Mouse (Mus musculus): ENCODE results near the gene Utp11. TPM values are rescaled to one million over a fixed set of nuclear protein-coding genes. Genes with fewer than 3 reads are reported as not detected.

Utp11 gene
- polyA plus RNA-seq, 1 experiment: 0.85 TPM

GRCm38 (mm10) chr4:124670232-124670631 lies 23.2 kb downstream of the Utp11 start:
- no peaks in the 10 kb centered on the region for H3K4me1 ChIP-seq (ENCODE audit: control insufficient read depth, insufficient read depth, insufficient read length, low read length)

GRCm38 (mm10) chr4:124668078-124668477 lies 25.3 kb downstream of the Utp11 start:
- Histone ChIP-seq H3K4me3 (ENCODE audit: low read depth, low read length) (no peak overlapping the region), H3K27ac (ENCODE audit: insufficient read depth, low read depth, low read length) (no peak overlapping the region), H3K36me3 (ENCODE audit: control insufficient read depth, insufficient read depth, low read length) (no peaks in the 10 kb centered on the region), H3K27me3 (ENCODE audit: control insufficient read depth, insufficient read depth, low read length) (peaks cover 9% of the 10 kb centered on the region), H3K4me1 (ENCODE audit: control insufficient read depth, insufficient read depth, insufficient read length, low read length) (no peaks in the 10 kb centered on the region)
- 25% methylated on average over 8 of the region's 8 CpGs for WGBS
- TF ChIP-seq CTCF (IDR thresholded peaks at IDR 0.05; ENCODE audit: extremely low read depth, insufficient read length, insufficient replicate concordance, low read depth, low read length) (no peak), POLR2A (IDR thresholded peaks at IDR 0.05; ENCODE audit: low read depth, low read length) (no peak)

More at GRCm38 (mm10) chr4:124670232-124670631, 23.2 kb downstream of the Utp11 start:
- WGBS: 50% methylated on average over 8 of the region's 8 CpGs
- H3K4me3 ChIP-seq (ENCODE audit: low read depth, low read length): no peak overlapping the region
- TF ChIP-seq CTCF (IDR thresholded peaks at IDR 0.05; ENCODE audit: extremely low read depth, insufficient read length, insufficient replicate concordance, low read depth, low read length) (no peak), POLR2A (IDR thresholded peaks at IDR 0.05; ENCODE audit: low read depth, low read length) (no peak)
- H3K27ac ChIP-seq (ENCODE audit: insufficient read depth, low read depth, low read length): no peak overlapping the region
- H3K27me3 ChIP-seq (ENCODE audit: control insufficient read depth, insufficient read depth, low read length): peaks cover 9% of the 10 kb centered on the region
- H3K36me3 ChIP-seq (ENCODE audit: control insufficient read depth, insufficient read depth, low read length): no peaks in the 10 kb centered on the region

- Histone ChIP-seq H3K36me3 (ENCODE audit: control insufficient read depth, insufficient read depth, low read length) (no peaks in the 10 kb centered on the region), H3K27ac (ENCODE audit: insufficient read depth, low read depth, low read length) (no peak overlapping the region), H3K27me3 (ENCODE audit: control insufficient read depth, insufficient read depth, low read length) (peaks cover 11% of the 10 kb centered on the region)
Measured at GRCm38 (mm10) chr4:124667476-124668033, 25.8 kb downstream of the Utp11 start.

GRCm38 (mm10) chr4:124664604-124665003 lies 28.8 kb downstream of the Utp11 start:
- TF ChIP-seq CTCF (IDR thresholded peaks at IDR 0.05; ENCODE audit: extremely low read depth, insufficient read length, insufficient replicate concordance, low read depth, low read length): no peak
- no peak for TF ChIP-seq POLR2A (IDR thresholded peaks at IDR 0.05; ENCODE audit: low read depth, low read length)
- H3K27me3 ChIP-seq (ENCODE audit: control insufficient read depth, insufficient read depth, low read length): peaks cover 24% of the 10 kb centered on the region
- no peak overlapping the region for H3K27ac ChIP-seq (ENCODE audit: insufficient read depth, low read depth, low read length)
- H3K36me3 ChIP-seq (ENCODE audit: control insufficient read depth, insufficient read depth, low read length): no peaks in the 10 kb centered on the region
- H3K4me3 ChIP-seq (ENCODE audit: low read depth, low read length): no peak overlapping the region
- 67% methylated on average over 15 of the region's 15 CpGs for WGBS
- H3K4me1 ChIP-seq (ENCODE audit: control insufficient read depth, insufficient read depth, insufficient read length, low read length): no peaks in the 10 kb centered on the region

More at GRCm38 (mm10) chr4:124667476-124668033, 25.8 kb downstream of the Utp11 start:
- no peak overlapping the region for H3K4me3 ChIP-seq (ENCODE audit: low read depth, low read length)
- WGBS: 41% methylated on average over 14 of the region's 14 CpGs
- no peaks in the 10 kb centered on the region for H3K4me1 ChIP-seq (ENCODE audit: control insufficient read depth, insufficient read depth, insufficient read length, low read length)
- no peak for TF ChIP-seq POLR2A (IDR thresholded peaks at IDR 0.05; ENCODE audit: low read depth, low read length)
- no peak for TF ChIP-seq CTCF (IDR thresholded peaks at IDR 0.05; ENCODE audit: extremely low read depth, insufficient read length, insufficient replicate concordance, low read depth, low read length)

GRCm38 (mm10) chr4:124664185-124664584 lies 29.2 kb downstream of the Utp11 start:
- H3K4me1 ChIP-seq (ENCODE audit: control insufficient read depth, insufficient read depth, insufficient read length, low read length): no peaks in the 10 kb centered on the region; the same call in 1 of the 2 replicates
- TF ChIP-seq POLR2A (IDR thresholded peaks at IDR 0.05; ENCODE audit: low read depth, low read length) (no peak), CTCF (IDR thresholded peaks at IDR 0.05; ENCODE audit: extremely low read depth, insufficient read length, insufficient replicate concordance, low read depth, low read length) (no peak)
- no peak overlapping the region for H3K4me3 ChIP-seq (ENCODE audit: low read depth, low read length)
- H3K27me3 ChIP-seq (ENCODE audit: control insufficient read depth, insufficient read depth, low read length): peaks cover 28% of the 10 kb centered on the region
- no peaks in the 10 kb centered on the region for H3K36me3 ChIP-seq (ENCODE audit: control insufficient read depth, insufficient read depth, low read length)
- 73% methylated on average over 9 of the region's 9 CpGs for WGBS
- no peak overlapping the region for H3K27ac ChIP-seq (ENCODE audit: insufficient read depth, low read depth, low read length)

GRCm38 (mm10) chr4:124663034-124663433 lies 30.4 kb downstream of the Utp11 start:
- H3K27ac ChIP-seq (ENCODE audit: insufficient read depth, low read depth, low read length): no peak overlapping the region
- peaks cover 40% of the 10 kb centered on the region for H3K27me3 ChIP-seq (ENCODE audit: control insufficient read depth, insufficient read depth, low read length)
- 33% methylated on average over 3 of the region's 3 CpGs for WGBS
- TF ChIP-seq POLR2A (IDR thresholded peaks at IDR 0.05; ENCODE audit: low read depth, low read length) (no peak), CTCF (IDR thresholded peaks at IDR 0.05; ENCODE audit: extremely low read depth, insufficient read length, insufficient replicate concordance, low read depth, low read length) (no peak)
- no peaks in the 10 kb centered on the region for H3K36me3 ChIP-seq (ENCODE audit: control insufficient read depth, insufficient read depth, low read length)
- H3K4me3 ChIP-seq (ENCODE audit: low read depth, low read length): no peak overlapping the region
- peaks cover 8% of the 10 kb centered on the region for H3K4me1 ChIP-seq (ENCODE audit: control insufficient read depth, insufficient read depth, insufficient read length, low read length)

GRCm38 (mm10) chr4:124660603-124661002 lies 32.8 kb downstream of the Utp11 start:
- TF ChIP-seq POLR2A (IDR thresholded peaks at IDR 0.05; ENCODE audit: low read depth, low read length): no peak
- TF ChIP-seq CTCF (IDR thresholded peaks at IDR 0.05; ENCODE audit: extremely low read depth, insufficient read length, insufficient replicate concordance, low read depth, low read length): no peak
- Histone ChIP-seq H3K36me3 (ENCODE audit: control insufficient read depth, insufficient read depth, low read length) (no peaks in the 10 kb centered on the region), H3K4me3 (ENCODE audit: low read depth, low read length) (no peak overlapping the region), H3K4me1 (ENCODE audit: control insufficient read depth, insufficient read depth, insufficient read length, low read length) (peaks cover 16% of the 10 kb centered on the region), H3K27ac (ENCODE audit: insufficient read depth, low read depth, low read length) (no peak overlapping the region), H3K27me3 (ENCODE audit: control insufficient read depth, insufficient read depth, low read length) (peaks cover 64% of the 10 kb centered on the region)
- WGBS: 57% methylated on average over 3 of the region's 3 CpGs
